Mouse (Mus musculus): ENCODE data around the gene Gm21885.
"Not testable (repeated sequence)": the region's sequence is repeated elsewhere in the genome, so short reads cannot be mapped to it uniquely, and the experiment has no call there.

Gene Gm21885

DNA sequence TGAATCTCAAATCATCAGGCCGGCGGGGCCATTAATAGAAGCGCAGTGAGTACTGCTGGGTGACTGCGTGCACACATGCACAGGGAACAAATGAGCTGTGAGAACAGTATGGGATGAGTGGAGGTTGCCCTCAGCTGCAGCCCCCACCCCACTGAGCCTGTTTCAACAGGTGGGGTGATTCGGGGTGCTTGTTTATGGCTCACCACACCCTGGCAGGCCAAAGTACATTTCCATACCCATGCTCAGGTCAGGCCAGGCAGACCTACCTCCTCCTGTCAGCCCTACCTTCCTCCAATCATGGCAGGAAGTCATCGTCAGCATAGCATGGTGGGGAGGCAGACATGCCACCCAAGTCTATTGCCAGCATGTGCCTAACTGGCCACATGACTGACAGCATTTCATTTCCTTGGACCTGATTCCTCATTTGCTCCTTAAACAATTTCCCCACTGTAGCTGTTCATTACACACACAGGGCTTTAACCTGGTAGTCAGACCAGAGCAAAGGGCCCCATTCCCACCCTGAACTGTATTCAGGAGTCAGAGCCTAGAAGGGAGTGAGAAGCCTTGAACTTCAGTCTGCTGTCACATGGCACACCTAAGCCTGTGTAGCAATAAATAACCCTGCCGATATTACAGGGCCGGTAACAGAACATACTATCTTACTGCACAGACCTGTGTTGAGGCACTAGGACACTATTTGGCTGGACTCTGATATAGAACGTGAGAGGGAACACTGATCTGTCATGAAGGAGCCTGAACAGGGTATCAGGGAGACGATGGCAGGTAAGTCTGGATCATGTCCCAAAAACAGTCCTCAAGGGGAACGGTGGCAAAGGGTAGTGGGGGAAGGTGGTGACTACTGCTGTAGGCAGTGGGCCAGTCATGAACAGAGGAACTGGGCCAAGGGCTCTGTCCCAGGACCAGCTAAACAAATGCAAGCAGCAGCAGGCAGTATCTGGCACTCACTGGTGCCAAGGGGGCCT lies at the start of gene Gm21885:
Gm21885 (plus strand) TSS at position 675 of the 983 bp plus-strand sequence.
- no peak for DNase-seq

GRCm38 (mm10) chr11:94233405-94233804 lies 48.3 kb upstream of the Gm21885 start:
- DNase-seq: no peak

DNA sequence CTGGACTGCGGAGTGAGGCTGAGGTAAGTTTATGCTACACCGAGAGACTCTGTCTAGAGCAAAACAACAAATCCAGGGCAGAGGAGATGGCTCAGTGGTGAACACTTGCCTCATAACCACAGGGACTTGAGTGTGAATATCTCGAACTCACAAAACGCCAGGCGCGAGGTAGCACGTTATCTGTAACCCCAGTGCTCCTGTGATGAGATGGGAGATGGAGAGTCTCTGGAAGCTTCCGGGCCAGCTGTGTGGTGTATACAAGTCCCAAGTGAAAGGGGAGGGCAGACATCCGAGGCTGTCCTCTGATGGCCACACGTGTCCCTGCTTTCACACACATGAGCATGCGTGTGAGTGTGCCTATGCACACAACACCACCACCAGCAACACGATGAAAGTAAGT lies 47.3 kb upstream of the Gm21885 start:
- DNase-seq: no peak

DNA sequence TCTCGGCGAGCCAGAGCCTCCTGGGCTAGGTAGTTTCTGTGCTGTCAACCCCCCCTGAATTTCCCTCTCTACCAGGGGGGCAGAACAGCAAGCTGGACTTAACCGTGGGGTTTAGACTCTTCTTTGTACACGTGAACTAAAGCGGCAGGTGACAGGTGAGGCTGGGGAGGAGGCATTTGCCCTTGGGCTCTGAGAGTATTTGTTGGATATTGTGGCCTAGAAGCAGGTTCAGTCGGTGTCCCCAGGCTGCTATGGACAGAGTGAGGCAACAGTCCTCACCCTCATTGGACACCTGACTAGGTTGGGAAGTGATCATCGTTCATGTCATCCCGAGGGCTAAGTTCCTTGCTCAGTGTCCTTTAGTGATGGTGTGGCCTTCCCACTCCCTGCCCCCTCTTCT lies 46.8 kb upstream of the Gm21885 start:
- no peak for DNase-seq

GRCm38 (mm10) chr11:94236074-94236473 lies 45.6 kb upstream of the Gm21885 start:
- peak; percentile 54 for DNase-seq

GRCm38 (mm10) chr11:94238786-94239185 lies 42.9 kb upstream of the Gm21885 start:
- DNase-seq: no peak

- no peak for DNase-seq
Measured at GRCm38 (mm10) chr11:94239706-94240105, 42.0 kb upstream of the Gm21885 start.

- peak; percentile 17 for DNase-seq
Measured at GRCm38 (mm10) chr11:94242760-94243421, 38.8 kb upstream of the Gm21885 start.

DNA sequence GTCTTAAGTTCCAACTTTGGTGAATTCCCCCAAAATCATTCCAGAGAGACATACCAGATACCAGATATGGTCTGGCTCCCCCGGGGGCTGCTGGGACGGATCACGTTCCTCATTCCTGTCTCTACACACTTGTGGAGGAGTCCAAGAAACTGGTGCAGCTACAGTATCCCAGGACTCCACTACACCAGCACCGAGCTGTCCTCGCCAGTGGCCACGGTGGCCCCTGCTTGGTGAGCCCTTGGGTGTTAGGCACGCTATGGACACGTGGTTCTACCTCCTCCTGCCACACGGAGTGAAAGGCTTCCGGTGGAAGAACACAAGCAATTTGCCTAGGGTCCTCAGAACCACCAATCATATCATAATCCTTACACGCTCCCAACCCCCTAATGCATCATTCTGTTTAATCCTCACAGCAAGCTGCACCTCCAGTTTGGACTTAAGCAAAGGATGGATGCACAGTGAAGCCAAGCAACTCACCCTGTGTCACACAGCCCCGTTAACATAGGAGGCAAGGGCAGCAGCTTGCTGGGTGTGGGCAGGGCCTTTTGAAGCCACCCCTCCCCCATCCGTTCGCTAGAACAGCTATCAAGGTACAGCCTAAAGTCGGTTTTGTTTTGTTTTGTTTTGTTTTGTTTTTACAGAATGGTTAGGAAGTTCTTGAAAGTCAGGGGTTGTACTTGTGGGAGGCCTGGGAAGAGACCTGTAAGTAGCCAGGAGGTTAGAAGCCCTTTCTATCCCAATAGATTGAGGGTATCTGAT lies 38.1 kb upstream of the Gm21885 start:
- DNase-seq: no peak

DNA sequence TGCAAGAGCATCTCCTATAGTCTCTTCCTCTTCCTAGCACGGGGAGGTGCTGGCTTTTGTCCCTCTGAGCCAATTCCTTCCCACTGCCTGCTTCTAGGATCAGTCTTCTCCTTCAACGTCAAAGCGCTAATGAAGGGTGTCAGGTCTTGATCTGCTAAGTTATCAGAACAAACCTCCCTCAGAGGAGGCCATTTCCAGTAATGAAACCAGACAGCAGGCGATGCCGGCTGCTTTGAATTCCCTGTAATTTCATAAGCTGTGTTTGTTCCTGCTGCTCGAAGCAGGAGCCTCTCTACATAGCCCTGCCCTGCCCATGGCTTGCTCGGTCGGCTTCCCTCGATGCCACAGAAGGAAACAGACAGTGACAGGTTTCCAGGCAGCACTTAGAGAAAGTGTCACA lies 37.3 kb upstream of the Gm21885 start:
- DNase-seq: no peak

DNA sequence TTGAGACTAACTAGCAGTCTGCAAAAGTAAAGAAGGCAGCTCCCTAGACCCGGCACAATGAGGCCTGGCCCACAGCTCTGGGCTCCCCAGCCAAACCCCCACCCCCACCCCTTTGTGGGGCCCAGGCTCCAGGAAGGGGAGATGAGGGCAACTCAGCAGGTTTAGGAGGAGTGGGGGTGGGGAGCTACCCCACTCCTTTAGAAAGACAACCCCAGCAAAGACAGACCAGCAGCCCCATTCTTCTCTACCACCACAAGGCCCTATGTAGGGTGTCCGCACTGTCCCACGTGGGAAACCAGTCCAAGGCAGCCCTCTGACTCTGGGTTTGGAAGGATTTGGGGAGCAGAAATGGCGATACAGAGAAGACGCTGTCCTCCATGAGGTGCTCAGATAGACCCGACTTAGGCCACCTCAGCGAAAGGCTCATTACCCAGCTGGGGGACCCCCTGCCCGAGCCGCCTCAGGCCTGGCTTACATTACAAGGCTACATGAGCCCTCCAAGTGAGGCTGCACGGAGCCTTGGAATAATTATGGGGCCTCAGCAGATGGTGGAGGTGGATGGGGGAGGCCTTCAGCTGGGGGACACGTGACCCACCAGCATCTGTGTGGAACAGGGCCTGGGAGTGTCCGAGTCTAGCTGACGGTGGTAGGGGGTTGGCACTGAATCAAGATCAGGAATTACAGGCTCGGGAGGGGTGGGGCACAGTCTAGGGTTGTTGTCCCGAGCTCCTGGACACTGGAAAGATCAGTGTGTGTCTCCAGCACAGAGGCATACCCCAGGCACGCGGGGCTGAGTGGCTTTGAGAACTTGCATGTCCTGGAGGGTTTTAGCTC lies 35.5 kb upstream of the Gm21885 start, which contains the start of gene Wfikkn2:
Wfikkn2 (minus strand) TSS at position 51 of the 834 bp plus-strand sequence.
- DNase-seq: no peak

DNA sequence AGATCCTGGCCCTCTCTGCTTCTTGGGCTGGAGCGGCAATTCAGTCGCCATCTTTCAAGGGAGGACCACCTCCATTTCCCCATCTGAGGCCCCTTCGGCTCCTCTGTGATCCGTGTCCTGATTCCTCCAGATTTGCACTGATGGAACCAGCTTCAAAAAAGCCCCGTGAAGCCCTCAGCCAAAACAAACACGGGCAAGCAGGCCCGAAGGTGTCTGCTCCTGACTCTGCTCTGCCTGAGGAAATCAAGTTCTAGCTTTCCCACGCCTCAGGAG lies 34.9 kb upstream of the Gm21885 start:
- no peak for DNase-seq

DNA sequence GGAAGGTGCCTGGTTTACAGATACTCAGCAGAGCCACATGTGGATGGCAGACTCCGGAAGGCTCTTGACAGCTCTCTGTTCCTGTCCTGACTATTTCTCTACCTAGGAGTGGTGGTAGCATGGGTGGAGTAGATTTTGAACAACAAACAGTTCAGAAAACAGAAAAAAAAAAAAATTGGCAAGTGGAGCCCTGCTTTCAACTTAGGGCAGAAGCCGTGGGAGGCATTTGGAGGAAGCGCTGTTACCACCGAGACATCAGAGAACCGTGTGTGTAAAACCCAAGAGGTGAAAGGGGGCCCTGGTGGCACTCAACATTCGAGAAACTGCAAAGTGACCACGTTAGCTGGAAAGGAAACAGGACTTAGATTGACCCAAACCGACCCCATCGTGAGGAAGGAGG lies 28.5 kb upstream of the Gm21885 start:
- no peak for DNase-seq

DNA sequence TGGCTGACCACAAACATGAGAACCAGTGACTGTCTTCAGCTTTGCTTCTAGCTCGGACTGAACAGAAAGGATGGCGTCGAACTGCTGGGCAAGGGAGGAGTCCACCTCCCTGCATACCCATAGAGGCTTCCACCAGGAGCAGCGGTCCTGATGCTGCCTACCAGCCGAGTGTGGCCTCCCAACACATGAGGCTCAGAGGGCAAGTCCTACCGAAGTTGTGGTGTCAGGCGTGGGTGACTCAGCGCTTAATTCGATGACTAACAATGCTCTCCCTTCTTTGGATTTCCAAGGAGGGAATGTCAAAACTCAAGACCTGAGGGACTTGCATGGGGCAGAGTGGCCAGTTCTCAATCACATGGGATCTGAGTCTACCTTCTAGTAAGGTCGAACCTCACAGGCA lies 28.0 kb upstream of the Gm21885 start:
- DNase-seq: no peak

GRCm38 (mm10) chr11:94255733-94256132 lies 25.9 kb upstream of the Gm21885 start:
- no peak for DNase-seq

GRCm38 (mm10) chr11:94257987-94258386 lies 23.7 kb upstream of the Gm21885 start:
- no peak for DNase-seq

DNA sequence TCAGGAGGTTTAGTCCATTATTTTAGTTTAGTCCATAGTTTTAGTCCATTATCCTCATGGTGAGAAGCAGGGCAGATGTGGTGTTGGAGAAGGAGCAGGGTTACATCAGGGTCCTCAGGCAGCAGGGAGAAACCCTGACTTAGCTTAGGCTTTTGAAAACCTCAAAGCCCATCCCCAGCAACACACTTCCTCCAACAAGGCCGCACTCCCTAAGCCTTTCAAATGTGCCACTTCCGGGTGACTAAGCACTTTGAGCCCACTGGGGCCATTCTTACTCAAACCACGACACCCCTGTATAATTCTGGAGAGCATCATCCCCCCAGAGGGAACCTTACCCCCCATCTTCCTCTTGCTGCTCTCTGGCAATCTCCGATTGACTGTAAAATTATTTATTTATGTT lies 21.9 kb upstream of the Gm21885 start:
- DNase-seq: no peak

GRCm38 (mm10) chr11:94261585-94262370 lies 19.9 kb upstream of the Gm21885 start:
- DNase-seq: no peak

DNA sequence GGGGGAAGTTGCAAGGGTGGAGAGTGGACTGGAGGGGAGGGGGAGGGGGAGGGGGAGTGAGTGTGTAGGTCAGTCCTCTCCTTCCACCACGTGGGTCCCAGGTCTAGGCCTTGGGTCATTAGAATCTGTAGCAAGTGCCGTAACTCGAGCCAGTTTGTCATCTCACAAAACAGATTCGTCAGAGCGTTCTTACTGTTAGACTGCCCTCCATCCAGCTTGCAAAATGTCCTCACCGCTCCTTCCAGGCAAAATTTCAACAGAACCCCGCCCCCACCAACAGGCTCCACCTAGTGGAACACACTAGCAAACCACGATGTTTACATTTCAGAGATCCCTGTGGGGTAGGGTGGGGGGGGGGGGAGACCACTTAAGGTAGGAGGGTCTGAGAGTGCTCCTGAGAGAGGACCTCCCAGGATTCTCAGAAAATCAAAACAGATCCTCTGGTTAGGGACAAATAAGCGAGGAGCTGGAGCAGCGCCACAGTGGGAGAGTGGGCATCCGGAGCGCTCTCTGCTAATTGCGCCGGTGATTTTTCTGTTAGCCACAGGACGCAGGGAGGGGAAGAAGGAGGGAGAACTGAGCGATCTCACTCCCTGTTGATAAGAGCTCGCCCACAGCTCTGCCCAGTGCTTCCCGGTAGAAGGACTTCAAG lies 16.4 kb upstream of the Gm21885 start:
- DNase-seq: no peak

DNA sequence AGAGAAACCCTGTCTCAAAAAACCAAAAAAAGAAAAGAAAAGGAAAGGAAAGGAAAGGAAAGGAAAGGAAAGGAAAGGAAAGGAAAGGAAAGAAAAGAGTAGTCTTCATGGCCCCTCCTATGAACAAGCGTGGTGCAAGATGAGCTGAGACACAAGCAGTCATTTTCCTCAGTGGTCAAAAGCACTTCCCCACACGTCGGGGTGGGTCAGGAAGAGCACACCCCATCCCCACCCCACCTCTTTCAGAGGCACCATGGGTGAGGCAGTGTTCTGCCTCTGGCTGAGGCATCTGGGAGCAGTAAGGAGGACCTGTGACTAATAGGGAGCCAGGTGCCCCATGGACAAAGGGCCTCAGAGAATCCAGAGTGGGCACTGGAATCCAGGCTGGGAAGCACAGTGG lies 15.5 kb upstream of the Gm21885 start:
- not testable (repeated sequence) for DNase-seq

DNA sequence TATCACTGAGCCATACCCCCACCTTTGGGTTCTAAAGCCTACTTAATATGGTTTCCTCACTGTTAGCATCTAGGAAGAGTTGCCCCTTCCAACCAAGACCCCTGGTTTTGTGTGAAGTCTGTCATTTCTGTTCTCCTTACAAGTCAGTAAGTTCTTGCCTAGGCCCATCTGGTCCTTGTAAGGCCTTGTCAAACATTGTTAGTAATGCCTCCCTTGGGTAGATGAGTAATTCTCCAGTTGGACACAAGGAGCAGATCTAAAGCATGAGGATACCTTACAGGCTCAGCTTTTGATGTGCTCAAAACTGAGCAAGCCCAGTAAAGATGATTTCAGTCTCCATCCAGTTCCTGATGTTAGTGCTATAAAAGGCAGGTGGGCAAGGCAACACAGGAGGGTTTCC lies 12.9 kb upstream of the Gm21885 start:
- DNase-seq: no peak

Measured in kidney, adult 11 months (tissue).